Mouse (Mus musculus): ENCODE measurements around the gene Scgb2b21. TPM values are rescaled to one million over a fixed set of nuclear protein-coding genes. Genes with fewer than 3 reads are reported as not detected.
"Not testable (repeated sequence)": the region's sequence is repeated elsewhere in the genome, so short reads cannot be mapped to it uniquely, and the experiment has no call there.

The Scgb2b21 gene
- polyA plus RNA-seq (2012; rRNA removed) = not detected in 2 replicates

- Histone ChIP-seq H3K4me3 (replicated peaks; ENCODE audit: insufficient read depth, low read depth, low read length) (no peak within 1 kb of the TSS), H3K4me1 (ENCODE audit: control insufficient read depth, insufficient read depth, low read length) (no peaks in the 10 kb centered on the region), H3K27ac (ENCODE audit: insufficient read depth, low read length) (no peak within 1 kb of the TSS), H3K27me3 (ENCODE audit: control insufficient read depth, insufficient read depth, low read length) (no peaks in the 10 kb centered on the region)
- DNase-seq = no peak
- TF ChIP-seq POLR2A (IDR thresholded peaks at IDR 0.05; ENCODE audit: borderline replicate concordance, insufficient read depth, low read length) = no peak
- no peak for TF ChIP-seq CTCF (IDR thresholded peaks at IDR 0.05; ENCODE audit: borderline replicate concordance, insufficient read depth, low read depth, low read length)
Observed at GRCm38 (mm10) chr7:33520358-33520757, at the start of gene Scgb2b21. Gene Scgb2b21 (minus strand): TSS chr7:33520458.

GRCm38 (mm10) chr7:33543420-33543819, 23.2 kb upstream of the Scgb2b21 start:
- not testable (repeated sequence) for H3K4me3 ChIP-seq (replicated peaks; ENCODE audit: insufficient read depth, low read depth, low read length)

More at GRCm38 (mm10) chr7:33543420-33543819, 23.2 kb upstream of the Scgb2b21 start:
- H3K27me3 ChIP-seq (ENCODE audit: control insufficient read depth, insufficient read depth, low read length); H3K27ac ChIP-seq (ENCODE audit: insufficient read depth, low read length); H3K4me1 ChIP-seq (ENCODE audit: control insufficient read depth, insufficient read depth, low read length); DNase-seq: not testable (repeated sequence)
- 87% methylated on average over 12 of the region's 12 CpGs for WGBS

Other genes starting within 250 kb of the Scgb2b21 start
- not detected in 2 replicates for gene Scgb2b19, start 240.1 kb downstream of the Scgb2b21 start, polyA plus RNA-seq (2012; rRNA removed)
- not detected in 2 replicates for gene Scgb1b19, start 233.2 kb downstream of the Scgb2b21 start, polyA plus RNA-seq (2012; rRNA removed)
- not detected in 2 replicates for gene Scgb2b20, start 154.1 kb downstream of the Scgb2b21 start, polyA plus RNA-seq (2012; rRNA removed)
- gene Scgb1b20, start 147.2 kb downstream of the Scgb2b21 start, polyA plus RNA-seq (2012; rRNA removed) = not detected in 2 replicates
- not detected in 2 replicates for gene Scgb2b24, start 218.9 kb upstream of the Scgb2b21 start, polyA plus RNA-seq (2012; rRNA removed)
- not detected in 2 replicates for gene Scgb1b24, start 223.3 kb upstream of the Scgb2b21 start, polyA plus RNA-seq (2012; rRNA removed)